Mouse (Mus musculus) midbrain, embryonic 15.5 days (tissue): Measurements from ENCODE around the gene Hist1h2bp. TPM values are rescaled to one million over a fixed set of nuclear protein-coding genes. Genes with fewer than 3 reads are reported as not detected.
"Not testable (repeated sequence)": the region's sequence is repeated elsewhere in the genome, so short reads cannot be mapped to it uniquely, and the experiment has no call there.

ENCODE experiments used
- ATAC-seq: fragments of 200-750 bp; cut with Nextera tagmentation; replicated peaks from 2 replicates; pipeline ENCODE4 v1.8.0; 2017; ENCODE audit warnings: moderate TSS enrichment
- H3K27ac ChIP-seq: fragments of 300-500 bp; sonication (generic); 2 replicates; pipeline ENCODE4 v1.5.1; 2015; ENCODE audit warnings: mild to moderate bottlenecking, inconsistent platforms
- H3K27me3 ChIP-seq: fragments of 300-500 bp; sonication (generic); replicated peaks from 2 replicates; pipeline ENCODE4 v1.6.1; 2015; ENCODE audit warnings: inconsistent platforms
- H3K36me3 ChIP-seq: fragments of 300-500 bp; sonication (generic); replicated peaks from 2 replicates; pipeline ENCODE4 v1.6.1; 2015; ENCODE audit warnings: inconsistent platforms
- H3K4me1 ChIP-seq: fragments of 300-500 bp; sonication (generic); 2 replicates; pipeline ENCODE4 v1.6.1; 2015; ENCODE audit warnings: inconsistent platforms
- H3K4me2 ChIP-seq: fragments of 300-500 bp; sonication (generic); 2 replicates; pipeline ENCODE4 v1.6.1; 2015; ENCODE audit warnings: inconsistent platforms, mild to moderate bottlenecking, moderate library complexity
- H3K4me3 ChIP-seq: fragments of 300-500 bp; sonication (generic); 2 replicates; pipeline ENCODE4 v1.5.1; 2015; ENCODE audit warnings: mild to moderate bottlenecking, inconsistent platforms
- H3K9ac ChIP-seq: fragments of 300-500 bp; sonication (generic); 2 replicates; pipeline ENCODE4 v1.6.1; 2015; ENCODE audit warnings: mild to moderate bottlenecking, inconsistent platforms
- H3K9me3 ChIP-seq: fragments of 300-500 bp; sonication (generic); 2 replicates; pipeline ENCODE4 v1.6.1; 2016; ENCODE audit warnings: inconsistent platforms
- WGBS: fragments of 180-500 bp; shearing (Covaris S2); methylation state at CpG from one replicate; pipeline ENCODE4 v1.1.7; 2015; ENCODE audit warnings: mixed read lengths; 5-methylcytosine and 5-hydroxymethylcytosine counted together
- polyA plus RNA-seq: library from polyadenylated mRNA; unstranded; fragments of >200 nt; fragmentation: Nextera tagmentation; extraction: Ambion mirVana; gene quantifications from 2 replicates; pipeline ENCODE4 v1.2.1, GENCODE M21; 2015

Gene Hist1h2bp
- polyA plus RNA-seq, 1 experiment from 2014 or later, result 0.31 TPM

DNA sequence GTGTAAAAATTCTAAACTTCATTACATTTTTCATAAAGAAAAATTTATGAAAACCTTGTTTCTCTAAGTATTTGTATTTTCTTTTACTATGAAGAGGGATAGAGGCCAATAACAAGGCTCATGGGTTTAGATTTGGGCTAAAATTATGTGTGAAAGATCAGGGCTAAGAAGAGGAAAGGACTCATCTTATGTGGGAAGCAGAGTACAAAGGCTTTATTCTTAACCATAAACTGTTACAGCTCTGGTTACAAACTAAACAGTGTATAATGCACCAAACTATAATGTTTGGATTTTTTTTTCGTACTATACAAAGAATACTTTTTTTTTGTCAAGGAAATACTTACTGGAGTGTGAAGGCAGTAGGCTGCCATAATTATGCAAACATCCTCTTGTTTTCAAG lies 31.6 kb upstream of the Hist1h2bp start:
- ATAC-seq, result no peak
- no peak overlapping the region for H3K27ac ChIP-seq
- H3K36me3 ChIP-seq, result no peaks in the 10 kb centered on the region
- WGBS, result 71% methylated on average over 1 of the region's 1 CpGs
- H3K4me2 ChIP-seq, result no peak overlapping the region
- no peak overlapping the region for H3K9ac ChIP-seq
- no peak overlapping the region for H3K4me3 ChIP-seq
- no peaks in the 10 kb centered on the region for H3K9me3 ChIP-seq
- no peaks in the 10 kb centered on the region for H3K27me3 ChIP-seq
- H3K4me1 ChIP-seq, result peaks cover 14% of the 10 kb centered on the region

GRCm38 (mm10) chr13:21778814-21779766 lies 8.2 kb upstream of the Hist1h2bp start:
- Histone ChIP-seq H3K27ac (peak overlapping the region; percentile 68), H3K36me3 (no peaks in the 10 kb centered on the region), H3K4me2 (peak overlapping the region; percentile 94), H3K4me3 (peak overlapping the region; percentile 54), H3K4me1 (peaks cover 36% of the 10 kb centered on the region), H3K27me3 (no peaks in the 10 kb centered on the region), H3K9ac (peak overlapping the region; percentile 51), H3K9me3 (no peaks in the 10 kb centered on the region)
- WGBS, result 5% methylated on average over 33 of the region's 33 CpGs
- ATAC-seq, result peak; percentile 96

DNA sequence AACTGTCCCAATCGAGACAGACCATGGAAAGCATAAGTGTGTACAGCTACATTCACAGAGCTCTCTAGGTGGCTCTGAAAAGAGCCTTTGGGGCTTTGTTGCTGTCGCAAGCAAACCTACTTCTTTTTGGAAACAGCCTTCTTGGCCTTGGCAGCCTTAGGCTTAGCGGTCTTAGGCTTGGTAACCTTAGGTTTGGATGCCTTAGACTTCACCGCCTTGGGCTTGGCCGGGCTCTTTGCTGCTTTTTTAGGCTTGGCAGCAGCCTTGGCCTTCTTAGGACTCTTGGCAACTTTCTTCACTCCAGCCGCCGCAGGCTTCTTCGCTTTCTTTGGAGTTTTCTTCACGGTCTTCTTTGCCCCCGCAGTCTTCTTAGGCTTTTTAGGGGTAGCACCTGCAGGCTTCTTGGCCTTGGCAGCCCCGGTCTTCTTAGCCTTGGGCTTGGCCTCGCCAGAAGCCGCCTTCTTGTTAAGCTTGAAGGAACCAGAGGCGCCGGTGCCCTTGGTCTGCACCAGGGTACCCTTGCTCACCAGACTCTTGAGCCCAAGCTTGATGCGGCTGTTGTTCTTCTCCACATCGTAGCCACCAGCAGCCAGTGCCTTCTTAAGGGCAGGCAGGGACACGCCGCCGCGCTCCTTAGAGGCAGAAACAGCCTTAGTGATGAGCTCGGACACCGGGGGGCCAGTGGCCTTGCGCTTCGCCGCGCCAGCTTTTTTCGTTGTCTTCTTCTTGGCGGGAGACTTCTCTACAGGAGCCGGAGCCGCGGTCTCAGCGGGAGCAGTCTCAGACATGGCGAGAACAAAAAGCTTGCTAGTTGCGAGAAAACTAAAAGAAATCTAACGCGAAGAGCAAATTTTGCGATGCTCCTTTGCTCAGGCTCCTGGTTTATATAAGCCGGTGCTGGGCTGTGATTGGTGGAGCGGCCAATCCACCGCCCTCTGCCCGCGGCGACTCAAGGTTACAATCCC lies 7.2 kb upstream of the Hist1h2bp start, which contains the start of gene Hist1h1b:
TSS of gene Hist1h1b (minus strand) at position 859 of the 965 bp plus-strand sequence.
- Histone ChIP-seq H3K36me3 (no peaks in the 10 kb centered on the region), H3K4me1 (peaks cover 37% of the 10 kb centered on the region), H3K27ac (peak within 1 kb of the TSS; percentile 68), H3K27me3 (no peaks in the 10 kb centered on the region), H3K9ac (peak within 1 kb of the TSS; percentile 49), H3K4me3 (peak within 1 kb of the TSS; percentile 54), H3K9me3 (no peaks in the 10 kb centered on the region), H3K4me2 (peak within 1 kb of the TSS; percentile 94)
- peak; percentile 12; the same call in 1 of the 2 replicates for ATAC-seq
- WGBS, result under 1% methylated on average over 44 of the region's 44 CpGs

DNA sequence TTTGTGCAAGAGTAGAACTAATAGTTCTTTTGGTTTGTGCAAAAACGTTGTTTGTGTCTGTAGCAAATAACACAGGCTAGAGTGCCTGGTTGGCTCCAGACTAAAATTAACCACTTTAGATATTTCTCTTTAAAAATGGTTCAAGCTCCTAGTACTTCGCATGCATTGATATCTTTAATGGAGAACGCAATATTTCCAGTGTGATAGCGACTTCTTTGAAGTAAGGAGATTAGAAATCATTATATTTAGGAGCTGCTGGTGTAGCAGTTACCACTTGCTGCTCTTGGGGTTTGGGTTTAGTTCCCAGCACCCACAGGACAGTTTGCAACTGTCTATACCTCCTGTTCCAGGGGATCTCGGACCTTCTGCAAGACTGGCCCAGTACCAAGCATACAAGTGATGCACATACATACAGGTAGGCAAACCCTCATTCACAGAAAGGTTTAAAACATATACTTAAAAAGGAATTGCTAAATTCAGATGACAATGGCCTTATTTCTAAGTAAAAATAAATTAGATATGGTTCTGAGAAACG lies 6.2 kb upstream of the Hist1h2bp start:
- H3K27ac ChIP-seq, result no peak overlapping the region
- no peaks in the 10 kb centered on the region for H3K9me3 ChIP-seq
- peaks cover 41% of the 10 kb centered on the region for H3K4me1 ChIP-seq
- H3K9ac ChIP-seq, result no peak overlapping the region
- H3K4me3 ChIP-seq, result no peak overlapping the region; the same call in 1 of the 2 replicates
- peak overlapping the region; percentile 94; the same call in 1 of the 2 replicates for H3K4me2 ChIP-seq
- no peaks in the 10 kb centered on the region for H3K27me3 ChIP-seq
- ATAC-seq, result no peak
- no peaks in the 10 kb centered on the region for H3K36me3 ChIP-seq
- WGBS, result 50% methylated on average over 6 of the region's 6 CpGs

GRCm38 (mm10) chr13:21781639-21782038 lies 5.6 kb upstream of the Hist1h2bp start:
- no peaks in the 10 kb centered on the region for H3K36me3 ChIP-seq
- no peak overlapping the region for H3K27ac ChIP-seq
- no peaks in the 10 kb centered on the region for H3K9me3 ChIP-seq
- no peaks in the 10 kb centered on the region for H3K27me3 ChIP-seq
- ATAC-seq, result no peak
- H3K4me3 ChIP-seq, result no peak overlapping the region
- H3K4me2 ChIP-seq, result no peak overlapping the region
- no peak overlapping the region for H3K9ac ChIP-seq
- H3K4me1 ChIP-seq, result peaks cover 45% of the 10 kb centered on the region
- WGBS, result 86% methylated on average over 1 of the region's 1 CpGs

- H3K4me2 ChIP-seq, result peak overlapping the region; percentile 81
- not testable (repeated sequence) for H3K36me3 ChIP-seq, H3K9me3 ChIP-seq, H3K27me3 ChIP-seq, ATAC-seq
- H3K4me3 ChIP-seq, result peak overlapping the region; percentile 41
- peak overlapping the region; percentile 78 for H3K27ac ChIP-seq
- H3K4me1 ChIP-seq, result peaks cover 45% of the 10 kb centered on the region
- 1% methylated on average over 21 of the region's 35 CpGs for WGBS
- peak overlapping the region; percentile 38; the same call in 1 of the 2 replicates for H3K9ac ChIP-seq
Measured at GRCm38 (mm10) chr13:21782361-21783254, 4.7 kb upstream of the Hist1h2bp start.

GRCm38 (mm10) chr13:21783255-21783617 lies 4.0 kb upstream of the Hist1h2bp start, which contains the start of gene Hist1h3i:
Gene Hist1h3i, minus strand, starts transcription at chr13:21783370.
- Histone ChIP-seq H3K4me1 (peaks cover 49% of the 10 kb centered on the region), H3K9me3 (no peaks in the 10 kb centered on the region), H3K27ac (peak within 1 kb of the TSS; percentile 78), H3K27me3 (no peaks in the 10 kb centered on the region), H3K36me3 (no peaks in the 10 kb centered on the region), H3K9ac (peak within 1 kb of the TSS; percentile 38; the same call in 1 of the 2 replicates), H3K4me3 (peak within 1 kb of the TSS; percentile 41), H3K4me2 (peak within 1 kb of the TSS; percentile 81)
- under 1% methylated on average over 19 of the region's 20 CpGs for WGBS
- ATAC-seq, result peak; percentile 80

- Histone ChIP-seq H3K36me3 (no peaks in the 10 kb centered on the region), H3K4me2 (peak overlapping the region; percentile 81), H3K9me3 (no peaks in the 10 kb centered on the region), H3K27me3 (no peaks in the 10 kb centered on the region), H3K9ac (no peak overlapping the region), H3K4me1 (peaks cover 46% of the 10 kb centered on the region), H3K4me3 (peak overlapping the region; percentile 41), H3K27ac (0 out of 2 replicates have a peak overlapping the region, but pooled peaks have one; percentile 67)
- no peak for ATAC-seq
- WGBS, result 2% methylated on average over 9 of the region's 9 CpGs
Measured at GRCm38 (mm10) chr13:21783734-21784161, 3.5 kb upstream of the Hist1h2bp start.

- 22% methylated on average over 6 of the region's 6 CpGs for WGBS
- H3K27ac ChIP-seq, result no peak overlapping the region
- H3K4me1 ChIP-seq, result peaks cover 44% of the 10 kb centered on the region
- H3K36me3 ChIP-seq, result no peaks in the 10 kb centered on the region
- ATAC-seq, result no peak
- no peaks in the 10 kb centered on the region for H3K27me3 ChIP-seq
- H3K4me2 ChIP-seq, result 0 out of 2 replicates have a peak overlapping the region, but pooled peaks have one; percentile 81
- no peaks in the 10 kb centered on the region for H3K9me3 ChIP-seq
- H3K4me3 ChIP-seq, result no peak overlapping the region
- no peak overlapping the region for H3K9ac ChIP-seq
Measured at GRCm38 (mm10) chr13:21784311-21784710, 3.0 kb upstream of the Hist1h2bp start.

DNA sequence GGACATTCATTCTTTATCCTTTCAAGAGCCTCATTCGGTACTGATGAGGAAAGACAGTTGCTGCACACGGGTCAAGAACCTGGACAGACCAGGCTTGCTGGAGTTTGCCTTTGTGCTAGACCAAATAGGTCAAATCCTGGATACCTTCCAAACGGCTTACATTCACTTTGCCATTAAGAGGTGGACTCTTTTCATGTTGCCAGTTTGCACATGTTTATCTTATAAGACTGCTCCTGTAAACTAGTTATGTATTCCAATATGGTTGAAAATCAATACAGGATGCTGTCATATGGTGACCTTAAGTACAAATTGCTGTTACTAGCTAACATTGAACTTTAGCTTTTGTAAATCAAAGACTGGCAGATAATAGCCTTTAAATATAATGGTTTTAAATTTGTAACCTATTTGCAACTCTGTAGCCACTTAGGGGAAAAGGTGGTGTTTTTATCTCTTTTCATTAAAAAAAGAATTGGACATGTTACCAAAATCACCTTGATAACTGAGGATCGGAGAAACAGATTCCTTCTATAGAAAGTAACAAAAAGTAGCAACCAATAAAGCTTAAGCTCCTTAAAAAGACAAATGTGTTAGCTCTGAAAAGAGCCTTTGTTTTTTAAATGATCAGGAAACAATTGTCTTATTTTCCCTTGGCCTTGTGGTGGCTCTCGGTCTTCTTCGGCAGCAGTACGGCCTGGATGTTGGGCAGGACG lies 917 bp upstream of the Hist1h2bp start:
- Histone ChIP-seq H3K36me3 (no peaks in the 10 kb centered on the region), H3K4me2 (peak overlapping the region; percentile 69), H3K27ac (peak overlapping the region; percentile 75), H3K4me1 (peaks cover 29% of the 10 kb centered on the region), H3K27me3 (no peaks in the 10 kb centered on the region), H3K9me3 (no peaks in the 10 kb centered on the region), H3K9ac (peak overlapping the region; percentile 22; the same call in 1 of the 2 replicates), H3K4me3 (peak overlapping the region; percentile 41)
- 2% methylated on average over 8 of the region's 8 CpGs for WGBS
- no peak for ATAC-seq
